Mouse (Mus musculus) midbrain, embryonic 15.5 days (tissue): Measurements from ENCODE around the gene Ggt1. TPM values are rescaled to one million over a fixed set of nuclear protein-coding genes. Genes with fewer than 3 reads are reported as not detected.

Source experiments
- ATAC-seq: fragments of 200-750 bp; cut with Nextera tagmentation; replicated peaks from 2 replicates; pipeline ENCODE4 v1.8.0; 2017; ENCODE audit warnings: moderate TSS enrichment
- H3K27ac ChIP-seq: fragments of 300-500 bp; sonication (generic); 2 replicates; pipeline ENCODE4 v1.5.1; 2015; ENCODE audit warnings: mild to moderate bottlenecking, inconsistent platforms
- H3K27me3 ChIP-seq: fragments of 300-500 bp; sonication (generic); replicated peaks from 2 replicates; pipeline ENCODE4 v1.6.1; 2015; ENCODE audit warnings: inconsistent platforms
- H3K36me3 ChIP-seq: fragments of 300-500 bp; sonication (generic); replicated peaks from 2 replicates; pipeline ENCODE4 v1.6.1; 2015; ENCODE audit warnings: inconsistent platforms
- H3K4me1 ChIP-seq: fragments of 300-500 bp; sonication (generic); 2 replicates; pipeline ENCODE4 v1.6.1; 2015; ENCODE audit warnings: inconsistent platforms
- H3K4me2 ChIP-seq: fragments of 300-500 bp; sonication (generic); 2 replicates; pipeline ENCODE4 v1.6.1; 2015; ENCODE audit warnings: inconsistent platforms, mild to moderate bottlenecking, moderate library complexity
- H3K4me3 ChIP-seq: fragments of 300-500 bp; sonication (generic); 2 replicates; pipeline ENCODE4 v1.5.1; 2015; ENCODE audit warnings: mild to moderate bottlenecking, inconsistent platforms
- H3K9ac ChIP-seq: fragments of 300-500 bp; sonication (generic); 2 replicates; pipeline ENCODE4 v1.6.1; 2015; ENCODE audit warnings: mild to moderate bottlenecking, inconsistent platforms
- H3K9me3 ChIP-seq: fragments of 300-500 bp; sonication (generic); 2 replicates; pipeline ENCODE4 v1.6.1; 2016; ENCODE audit warnings: inconsistent platforms
- WGBS: fragments of 180-500 bp; shearing (Covaris S2); methylation state at CpG from one replicate; pipeline ENCODE4 v1.1.7; 2015; ENCODE audit warnings: mixed read lengths; 5-methylcytosine and 5-hydroxymethylcytosine counted together
- polyA plus RNA-seq: library from polyadenylated mRNA; unstranded; fragments of >200 nt; fragmentation: Nextera tagmentation; extraction: Ambion mirVana; gene quantifications from 2 replicates; pipeline ENCODE4 v1.2.1, GENCODE M21; 2015

Gene Ggt1
- polyA plus RNA-seq, 1 experiment from 2014 or later, result 1.7 TPM

- H3K27me3 ChIP-seq, result 0 out of 2 replicates have a peak, but pooled peaks cover 6% of the 10 kb centered on the region
- no peaks in the 10 kb centered on the region for H3K9me3 ChIP-seq
- H3K9ac ChIP-seq, result no peak overlapping the region
- H3K4me2 ChIP-seq, result no peak overlapping the region
- no peak overlapping the region for H3K27ac ChIP-seq
- no peak for ATAC-seq
- WGBS, result 75% methylated on average over 5 of the region's 5 CpGs
- H3K36me3 ChIP-seq, result no peaks in the 10 kb centered on the region
- H3K4me3 ChIP-seq, result no peak overlapping the region
- H3K4me1 ChIP-seq, result peaks cover 5% of the 10 kb centered on the region; the same call in 1 of the 2 replicates
Measured at GRCm38 (mm10) chr10:75588336-75588735, 26.9 kb downstream of the Ggt1 start.

DNA sequence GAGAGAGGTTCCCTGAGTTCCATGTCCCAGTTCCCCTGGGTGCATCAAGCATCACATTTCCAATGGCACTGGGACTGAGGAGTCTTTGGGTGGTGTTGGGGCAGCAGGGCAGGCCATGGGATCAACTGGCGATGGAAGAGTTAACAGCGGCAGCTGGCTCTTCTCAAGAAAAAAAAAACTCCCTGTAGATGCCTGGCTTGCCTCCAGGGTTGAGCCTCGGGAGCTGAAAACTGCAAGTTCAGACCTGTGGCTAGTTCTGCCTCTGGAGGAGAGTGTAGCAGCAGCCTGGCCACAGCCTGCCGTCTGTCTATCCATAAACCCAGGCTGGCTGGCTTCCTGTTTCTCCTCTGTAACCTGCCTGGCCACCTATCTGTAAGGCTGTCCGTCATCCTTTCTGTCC lies 27.7 kb downstream of the Ggt1 start, which contains the start of gene Ggt5:
Ggt5 (plus strand) TSS at position 212 of the 400 bp plus-strand sequence.
- Histone ChIP-seq H3K4me1 (peaks cover 5% of the 10 kb centered on the region; the same call in 1 of the 2 replicates), H3K4me2 (no peak within 1 kb of the TSS), H3K9ac (no peak within 1 kb of the TSS), H3K9me3 (no peaks in the 10 kb centered on the region), H3K36me3 (no peaks in the 10 kb centered on the region), H3K27me3 (0 out of 2 replicates have a peak, but pooled peaks cover 6% of the 10 kb centered on the region), H3K4me3 (no peak within 1 kb of the TSS), H3K27ac (no peak within 1 kb of the TSS)
- no peak for ATAC-seq
- 34% methylated on average over 5 of the region's 5 CpGs for WGBS

DNA sequence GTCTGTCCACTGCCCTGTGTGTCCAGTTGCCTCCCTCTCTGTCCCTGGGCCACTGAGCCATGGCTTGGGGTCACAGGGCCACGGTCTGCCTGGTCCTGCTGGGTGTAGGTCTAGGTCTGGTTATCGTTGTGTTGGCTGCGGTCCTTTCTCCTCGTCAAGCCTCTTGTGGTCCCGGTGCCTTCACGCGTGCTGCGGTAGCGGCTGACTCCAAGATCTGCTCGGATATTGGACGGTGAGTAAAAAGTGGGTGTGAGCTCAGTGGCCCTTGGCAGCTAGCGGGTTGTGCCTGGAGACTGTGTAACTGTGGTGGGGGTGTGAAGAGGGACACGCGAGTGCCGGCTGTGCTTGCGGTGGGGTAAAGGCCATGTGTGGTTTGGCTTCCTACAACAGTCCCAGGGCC lies 28.2 kb downstream of the Ggt1 start:
- H3K9ac ChIP-seq, result no peak overlapping the region
- no peak overlapping the region for H3K27ac ChIP-seq
- H3K9me3 ChIP-seq, result no peaks in the 10 kb centered on the region
- H3K4me1 ChIP-seq, result peaks cover 5% of the 10 kb centered on the region; the same call in 1 of the 2 replicates
- no peak overlapping the region for H3K4me3 ChIP-seq
- H3K4me2 ChIP-seq, result no peak overlapping the region
- 0 out of 2 replicates have a peak, but pooled peaks cover 2% of the 10 kb centered on the region for H3K27me3 ChIP-seq
- ATAC-seq, result no peak
- H3K36me3 ChIP-seq, result no peaks in the 10 kb centered on the region
- WGBS, result 81% methylated on average over 16 of the region's 16 CpGs

DNA sequence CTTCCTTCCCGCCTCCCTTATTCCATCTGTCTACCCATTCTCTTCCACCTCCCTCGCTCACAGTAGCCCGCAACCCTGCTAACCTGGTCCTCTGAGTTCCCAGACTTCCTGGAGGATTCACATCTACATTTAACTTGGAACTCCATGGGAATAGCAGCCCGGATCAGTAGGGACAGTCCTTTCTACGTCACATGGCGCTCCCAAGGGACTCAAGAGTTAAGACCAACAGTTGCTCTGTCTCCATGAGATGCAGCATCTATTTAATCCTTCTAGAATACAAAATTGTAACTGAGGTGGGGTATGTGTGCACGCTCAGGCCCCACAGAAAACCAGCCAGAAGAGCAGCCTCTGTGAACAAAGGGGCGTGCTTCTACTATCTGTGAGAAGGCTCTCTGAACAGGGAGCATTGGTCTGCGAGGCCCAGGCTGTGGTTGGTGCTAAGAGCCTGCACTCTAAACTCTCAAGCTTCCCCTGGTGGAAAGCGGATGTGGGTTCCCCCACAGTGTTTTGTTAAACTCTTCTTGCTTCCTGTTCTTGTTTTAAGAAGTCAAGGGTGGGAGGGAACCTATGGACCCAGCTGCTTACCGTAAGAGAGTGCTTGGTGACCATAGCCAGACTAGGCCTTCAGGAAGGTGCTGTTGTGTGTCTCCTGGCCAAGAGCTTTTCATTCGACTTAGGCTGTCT lies 29.9 kb downstream of the Ggt1 start:
- Histone ChIP-seq H3K4me3 (no peak overlapping the region), H3K4me1 (peaks cover 5% of the 10 kb centered on the region; the same call in 1 of the 2 replicates), H3K9ac (no peak overlapping the region), H3K36me3 (no peaks in the 10 kb centered on the region), H3K27me3 (no peaks in the 10 kb centered on the region), H3K27ac (no peak overlapping the region), H3K4me2 (no peak overlapping the region), H3K9me3 (no peaks in the 10 kb centered on the region)
- 82% methylated on average over 12 of the region's 12 CpGs for WGBS
- ATAC-seq, result no peak

GRCm38 (mm10) chr10:75592585-75592984 lies 31.2 kb downstream of the Ggt1 start:
- 87% methylated on average over 7 of the region's 7 CpGs for WGBS

GRCm38 (mm10) chr10:75595981-75596380 lies 34.6 kb downstream of the Ggt1 start:
- ATAC-seq, result no peak
- Histone ChIP-seq H3K4me1 (no peaks in the 10 kb centered on the region), H3K27ac (no peak overlapping the region), H3K4me2 (no peak overlapping the region), H3K36me3 (no peaks in the 10 kb centered on the region), H3K27me3 (no peaks in the 10 kb centered on the region), H3K9me3 (peaks cover 3% of the 10 kb centered on the region; the same call in 1 of the 2 replicates), H3K4me3 (no peak overlapping the region), H3K9ac (no peak overlapping the region)
- 86% methylated on average over 8 of the region's 8 CpGs for WGBS

More at GRCm38 (mm10) chr10:75592585-75592984, 31.2 kb downstream of the Ggt1 start:
- H3K4me3 ChIP-seq, result no peak overlapping the region
- peaks cover 5% of the 10 kb centered on the region; the same call in 1 of the 2 replicates for H3K4me1 ChIP-seq
- no peak overlapping the region for H3K27ac ChIP-seq
- no peak for ATAC-seq
- H3K9ac ChIP-seq, result no peak overlapping the region
- H3K27me3 ChIP-seq, result no peaks in the 10 kb centered on the region
- H3K9me3 ChIP-seq, result no peaks in the 10 kb centered on the region
- no peak overlapping the region for H3K4me2 ChIP-seq
- no peaks in the 10 kb centered on the region for H3K36me3 ChIP-seq

GRCm38 (mm10) chr10:75600189-75600730 lies 38.9 kb downstream of the Ggt1 start:
- Histone ChIP-seq H3K4me2 (no peak overlapping the region), H3K4me1 (no peaks in the 10 kb centered on the region), H3K27ac (no peak overlapping the region), H3K9me3 (peaks cover 3% of the 10 kb centered on the region; the same call in 1 of the 2 replicates), H3K4me3 (no peak overlapping the region), H3K36me3 (no peaks in the 10 kb centered on the region), H3K27me3 (no peaks in the 10 kb centered on the region), H3K9ac (no peak overlapping the region)
- WGBS, result 81% methylated on average over 7 of the region's 7 CpGs
- ATAC-seq, result no peak

- Histone ChIP-seq H3K9me3 (no peaks in the 10 kb centered on the region), H3K9ac (no peak overlapping the region), H3K4me1 (no peaks in the 10 kb centered on the region), H3K4me3 (no peak overlapping the region), H3K36me3 (no peaks in the 10 kb centered on the region), H3K27me3 (no peaks in the 10 kb centered on the region), H3K4me2 (no peak overlapping the region), H3K27ac (no peak overlapping the region)
- 46% methylated on average over 11 of the region's 11 CpGs for WGBS
- no peak for ATAC-seq
Measured at GRCm38 (mm10) chr10:75605162-75605846, 43.9 kb downstream of the Ggt1 start.

GRCm38 (mm10) chr10:75607253-75607652 lies 45.8 kb downstream of the Ggt1 start:
- ATAC-seq, result no peak
- WGBS, result 93% methylated on average over 4 of the region's 4 CpGs

DNA sequence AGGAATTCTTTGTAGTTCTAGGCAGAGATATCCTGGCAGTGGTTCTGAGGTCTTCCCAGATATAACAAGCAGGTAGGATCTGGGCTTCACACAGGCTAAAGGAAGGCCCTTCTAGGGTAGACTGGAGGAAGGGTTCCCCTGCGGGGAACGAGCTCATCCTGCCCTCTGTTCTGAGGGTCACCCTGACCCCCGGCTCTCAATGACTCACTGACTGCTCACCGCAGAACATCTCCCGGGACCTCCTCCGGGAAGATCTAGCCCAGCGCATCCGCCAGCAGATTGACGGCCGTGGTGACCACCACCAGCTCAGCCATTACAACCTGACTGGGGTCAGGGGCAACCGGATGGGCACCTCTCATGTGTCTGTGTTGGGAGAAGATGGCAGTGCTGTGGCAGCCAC lies 47.6 kb downstream of the Ggt1 start:
- WGBS, result 94% methylated on average over 11 of the region's 11 CpGs
- Histone ChIP-seq H3K4me3 (no peak overlapping the region), H3K9me3 (no peaks in the 10 kb centered on the region), H3K27me3 (no peaks in the 10 kb centered on the region), H3K36me3 (no peaks in the 10 kb centered on the region), H3K4me1 (no peaks in the 10 kb centered on the region), H3K4me2 (no peak overlapping the region), H3K9ac (no peak overlapping the region), H3K27ac (no peak overlapping the region)
- no peak for ATAC-seq

More at GRCm38 (mm10) chr10:75607253-75607652, 45.8 kb downstream of the Ggt1 start:
- H3K9ac ChIP-seq, result no peak overlapping the region
- H3K36me3 ChIP-seq, result no peaks in the 10 kb centered on the region
- H3K4me2 ChIP-seq, result no peak overlapping the region
- no peaks in the 10 kb centered on the region for H3K9me3 ChIP-seq
- H3K4me1 ChIP-seq, result no peaks in the 10 kb centered on the region
- H3K4me3 ChIP-seq, result no peak overlapping the region
- no peak overlapping the region for H3K27ac ChIP-seq
- H3K27me3 ChIP-seq, result no peaks in the 10 kb centered on the region

GRCm38 (mm10) chr10:75610486-75610885 lies 49.1 kb downstream of the Ggt1 start:
- Histone ChIP-seq H3K9me3 (no peaks in the 10 kb centered on the region), H3K27me3 (no peaks in the 10 kb centered on the region), H3K4me1 (no peaks in the 10 kb centered on the region), H3K36me3 (no peaks in the 10 kb centered on the region), H3K27ac (no peak overlapping the region), H3K4me2 (no peak overlapping the region), H3K9ac (no peak overlapping the region), H3K4me3 (no peak overlapping the region)
- WGBS, result 70% methylated on average over 7 of the region's 7 CpGs
- no peak for ATAC-seq

DNA sequence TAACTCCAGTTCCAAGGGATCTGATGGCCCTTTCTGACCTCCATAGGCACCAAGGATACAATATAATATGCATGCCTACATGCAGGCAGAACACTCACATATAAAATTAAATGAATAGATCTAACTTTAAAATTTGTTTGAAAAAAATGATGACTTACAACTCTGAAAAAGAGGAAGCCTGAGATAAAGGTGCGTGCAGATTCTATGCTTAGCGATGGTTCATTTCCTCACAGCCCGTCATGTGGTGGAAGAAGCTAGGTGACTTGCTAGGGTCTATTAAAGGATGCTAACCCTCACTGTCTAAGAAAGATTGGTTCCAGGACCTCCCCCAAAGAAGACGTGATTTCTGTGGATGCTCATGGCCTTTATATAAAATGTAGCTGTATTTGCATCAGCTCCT lies 54.6 kb downstream of the Ggt1 start:
- Histone ChIP-seq H3K36me3 (no peaks in the 10 kb centered on the region), H3K27ac (no peak overlapping the region), H3K4me3 (no peak overlapping the region), H3K27me3 (no peaks in the 10 kb centered on the region), H3K4me1 (no peaks in the 10 kb centered on the region), H3K9ac (no peak overlapping the region), H3K4me2 (no peak overlapping the region), H3K9me3 (no peaks in the 10 kb centered on the region)
- 89% methylated on average over 4 of the region's 4 CpGs for WGBS
- ATAC-seq, result no peak
